Mouse (Mus musculus) testis, adult 2 months (tissue): ENCODE results near the gene Gatb. TPM values are rescaled to one million over a fixed set of nuclear protein-coding genes. Genes with fewer than 3 reads are reported as not detected.
A peak's percentile ranks its signal among the peaks of the same experiment; 100 is the strongest.

ENCODE experiments used
- H3K27ac ChIP-seq: fragments of 200-500 bp; 2 replicates; pipeline ENCODE4 v1.5.1; 2012; ENCODE audit warnings: low read depth, low read length; ENCODE audit not compliant: control insufficient read depth, insufficient read depth
- H3K27me3 ChIP-seq: fragments of 200-500 bp; 2 replicates; pipeline ENCODE4 v1.6.1; 2012; ENCODE audit warnings: mild to moderate bottlenecking, low read length, moderate library complexity; ENCODE audit not compliant: control insufficient read depth, insufficient read depth
- H3K36me3 ChIP-seq: fragments of 200-500 bp; 2 replicates; pipeline ENCODE4 v1.6.1; 2012; ENCODE audit warnings: mild to moderate bottlenecking, low read length; ENCODE audit not compliant: control insufficient read depth, insufficient read depth
- H3K4me1 ChIP-seq: fragments of 200-500 bp; 2 replicates; pipeline ENCODE4 v1.6.1; 2012; ENCODE audit warnings: low read length; ENCODE audit not compliant: control insufficient read depth, insufficient read depth
- H3K4me3 ChIP-seq: fragments of 200-500 bp; 2 replicates; pipeline ENCODE4 v1.5.1; 2012; ENCODE audit warnings: low read depth, mild to moderate bottlenecking, low read length, moderate library complexity, mixed read lengths; ENCODE audit not compliant: control insufficient read depth
- CTCF ChIP-seq: fragments of 200-500 bp; IDR thresholded peaks from 2 replicates; pipeline ENCODE4 v1.5.1; 2012; ENCODE audit warnings: low read depth, mild to moderate bottlenecking, inconsistent platforms, low read length, moderate library complexity; ENCODE audit not compliant: control insufficient read depth, insufficient read depth, insufficient replicate concordance
- POLR2A ChIP-seq: fragments of 200-500 bp; IDR thresholded peaks from 2 replicates; pipeline ENCODE4 v1.6.1; 2012; ENCODE audit warnings: low read depth, mild to moderate bottlenecking, inconsistent platforms, low read length, moderate library complexity; ENCODE audit not compliant: control insufficient read depth
- polyA plus RNA-seq: library from polyadenylated mRNA; depleted of rRNA; stranded (reverse); fragments of >200 nt; gene quantifications from 2 replicates; pipeline ENCODE4 v1.2.3, GENCODE M21; 2012; rRNA removed

The Gatb gene
- 11.3 and 11.6 TPM in 2 replicates for polyA plus RNA-seq

DNA sequence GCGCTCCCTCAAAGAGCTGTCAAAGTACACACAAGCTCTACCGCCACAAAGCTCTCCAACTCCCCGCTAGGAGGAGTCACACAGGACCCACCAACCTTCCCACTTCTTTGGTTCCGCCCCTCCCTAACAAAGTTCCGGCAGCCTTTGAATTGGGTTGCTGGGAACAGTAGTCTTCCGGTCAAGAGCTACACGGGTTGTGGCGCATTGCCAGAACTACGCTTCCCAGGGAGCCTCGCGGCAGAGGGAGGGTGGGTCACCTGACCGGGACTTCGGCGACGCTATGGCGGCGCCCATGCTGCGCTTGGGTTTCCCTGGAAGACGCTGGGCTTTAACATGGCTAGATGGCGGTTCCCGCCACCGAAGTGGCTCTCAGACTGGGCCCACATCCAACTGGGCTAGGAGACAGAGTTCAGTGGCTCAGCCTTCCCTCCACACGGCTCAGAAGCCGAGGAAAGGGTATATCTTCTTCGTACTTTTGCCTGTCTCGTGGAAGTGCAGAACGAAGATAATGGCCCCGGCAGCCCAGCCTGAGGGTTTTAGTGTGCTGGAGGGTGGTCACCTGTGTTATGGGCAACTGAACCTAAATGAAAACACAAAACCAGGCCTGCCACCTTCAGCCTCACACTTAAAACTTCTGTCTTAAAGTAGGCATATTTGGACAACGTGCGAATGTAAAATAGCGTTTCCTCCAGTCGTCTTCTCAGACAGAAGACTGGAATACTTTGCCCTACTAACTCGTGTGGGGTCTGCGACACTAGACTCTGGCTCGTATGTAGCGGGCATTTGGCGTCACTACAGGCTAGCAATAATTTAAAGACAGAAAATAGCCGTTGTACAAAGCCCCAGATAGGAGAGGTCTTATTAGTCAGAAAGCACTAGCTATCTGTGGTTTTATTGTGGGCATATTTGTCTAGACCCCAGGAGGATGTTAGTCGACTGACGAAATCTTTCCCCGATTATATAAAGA lies at the start of gene Gatb:
Gatb (plus strand) TSS at position 256 of the 967 bp plus-strand sequence.
- Histone ChIP-seq H3K36me3 (no peaks in the 10 kb centered on the region), H3K4me3 (peak within 1 kb of the TSS; percentile 98), H3K27ac (peak within 1 kb of the TSS; percentile 87), H3K4me1 (no peaks in the 10 kb centered on the region; the same call in 1 of the 2 replicates), H3K27me3 (no peaks in the 10 kb centered on the region)
- peak; percentile 35; the same call in 1 of the 2 replicates for TF ChIP-seq CTCF
- peak; percentile 91 for TF ChIP-seq POLR2A

DNA sequence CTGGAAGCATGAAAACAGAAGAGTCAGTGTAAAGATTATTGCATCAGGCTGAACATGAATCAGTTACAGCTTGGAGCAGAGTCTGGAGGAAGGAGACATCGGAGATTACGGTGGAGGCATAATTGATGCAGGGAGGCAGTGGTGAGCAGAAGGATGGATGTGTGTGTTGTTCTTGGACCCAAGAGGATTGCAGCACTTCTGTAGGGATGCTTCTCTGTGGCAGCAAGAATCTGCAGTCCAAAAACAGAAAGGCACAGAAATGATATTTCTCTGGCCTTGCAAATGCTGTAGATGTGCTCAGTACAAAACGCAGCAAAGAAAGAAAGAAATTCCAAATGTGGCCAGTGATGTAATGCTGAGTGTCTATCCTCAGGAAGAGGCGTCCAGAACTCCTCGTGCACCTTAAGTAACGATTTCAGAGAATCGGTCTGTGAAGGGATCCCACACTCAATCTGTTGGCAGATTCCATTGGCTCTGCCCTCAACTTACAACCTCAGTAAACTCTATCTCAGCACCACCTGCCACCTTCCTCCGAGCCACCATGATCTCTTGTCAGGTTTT lies 43.2 kb upstream of the Gatb start:
- Histone ChIP-seq H3K27ac (no peak overlapping the region), H3K36me3 (no peaks in the 10 kb centered on the region), H3K4me1 (no peaks in the 10 kb centered on the region), H3K27me3 (no peaks in the 10 kb centered on the region), H3K4me3 (no peak overlapping the region)
- TF ChIP-seq CTCF (no peak), POLR2A (no peak)

DNA sequence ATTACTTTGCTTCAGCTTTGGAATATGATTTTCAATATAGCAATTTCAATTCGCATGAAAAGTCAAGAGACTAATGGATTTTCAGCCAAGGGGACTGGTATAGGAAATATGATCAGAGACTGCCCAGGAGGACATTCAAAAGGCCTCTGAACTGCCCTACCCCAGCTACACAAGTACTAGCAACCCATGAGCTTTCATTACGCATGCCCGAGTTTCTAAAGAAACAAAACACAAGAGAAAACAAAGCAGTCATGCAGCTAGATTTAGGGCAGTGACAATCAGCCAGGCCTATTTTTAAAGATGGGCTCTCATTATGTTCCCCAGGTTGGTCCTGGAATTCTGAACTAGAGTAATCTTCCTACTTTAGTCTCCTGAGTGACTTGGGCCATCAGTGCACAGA lies 41.5 kb upstream of the Gatb start:
- no peaks in the 10 kb centered on the region for H3K4me1 ChIP-seq
- H3K4me3 ChIP-seq: no peak overlapping the region
- H3K36me3 ChIP-seq: no peaks in the 10 kb centered on the region
- no peak overlapping the region for H3K27ac ChIP-seq
- no peak for TF ChIP-seq POLR2A
- TF ChIP-seq CTCF: no peak
- no peaks in the 10 kb centered on the region for H3K27me3 ChIP-seq

DNA sequence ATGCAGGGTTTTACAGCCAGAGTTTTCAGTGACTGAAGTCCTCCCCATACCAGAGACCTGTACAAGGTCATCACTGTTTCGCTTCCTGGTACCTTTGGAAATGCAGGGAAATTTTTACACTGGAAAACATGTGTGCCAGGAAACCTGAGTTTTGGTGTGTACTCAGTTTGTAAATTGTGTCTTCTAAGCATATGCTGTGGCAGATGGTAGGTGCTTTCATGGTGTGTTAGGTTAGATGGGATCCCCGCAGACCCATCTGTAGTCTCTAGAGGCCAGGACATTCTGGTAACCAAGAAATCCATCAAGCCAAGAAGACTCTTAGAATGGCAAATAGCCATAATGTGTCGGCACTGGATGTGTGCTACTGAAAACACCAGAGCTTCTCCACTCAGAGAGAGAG lies 38.9 kb upstream of the Gatb start:
- TF ChIP-seq CTCF: no peak
- no peak for TF ChIP-seq POLR2A
- Histone ChIP-seq H3K36me3 (no peaks in the 10 kb centered on the region), H3K27me3 (no peaks in the 10 kb centered on the region), H3K4me1 (no peaks in the 10 kb centered on the region), H3K4me3 (no peak overlapping the region), H3K27ac (peak overlapping the region; percentile 44)

DNA sequence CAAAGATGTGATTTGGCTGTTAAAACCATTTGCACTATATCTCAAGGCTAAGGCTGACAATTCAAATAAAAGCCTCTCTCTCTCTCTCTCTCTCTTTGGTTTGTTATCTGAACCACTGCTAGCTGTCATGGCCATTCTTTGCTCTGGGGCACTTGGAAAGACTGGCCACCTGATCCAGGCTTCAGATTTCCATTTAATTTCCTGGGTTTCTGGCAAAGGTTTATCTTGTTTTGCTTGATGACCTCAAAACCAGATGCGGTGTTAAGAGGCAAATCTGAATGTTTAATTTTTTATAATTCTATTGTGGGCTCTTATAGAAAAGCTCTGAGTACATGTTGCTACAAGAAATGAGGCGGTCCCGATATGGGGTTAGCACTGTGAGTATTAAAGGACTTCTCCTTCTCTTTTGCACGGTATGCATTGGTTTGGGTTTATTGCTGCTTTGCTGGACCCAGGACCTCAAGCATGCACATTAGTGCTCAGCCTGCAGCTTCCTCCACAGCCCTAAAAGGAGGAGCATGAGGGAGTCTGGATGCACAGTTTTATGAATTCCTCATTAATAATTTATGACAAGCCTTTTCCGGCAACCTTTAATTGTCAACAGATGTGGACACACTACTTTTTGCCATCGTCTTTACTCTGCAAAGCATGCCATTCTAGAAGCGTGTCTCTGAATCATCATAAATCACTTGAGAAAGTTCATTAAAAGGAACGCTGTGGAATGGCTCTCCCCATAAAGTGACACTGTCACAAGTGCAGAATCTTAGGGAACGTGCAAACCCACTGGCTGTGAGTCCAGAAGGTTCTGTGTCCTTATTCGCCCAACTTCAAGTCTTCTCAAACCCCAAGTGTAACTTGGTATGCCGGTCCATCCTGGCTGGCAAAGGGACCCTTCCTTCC lies 38.0 kb upstream of the Gatb start:
- TF ChIP-seq POLR2A (no peak), CTCF (no peak)
- Histone ChIP-seq H3K4me1 (no peaks in the 10 kb centered on the region), H3K4me3 (no peak overlapping the region), H3K27ac (peak overlapping the region; percentile 77), H3K36me3 (no peaks in the 10 kb centered on the region), H3K27me3 (no peaks in the 10 kb centered on the region)

DNA sequence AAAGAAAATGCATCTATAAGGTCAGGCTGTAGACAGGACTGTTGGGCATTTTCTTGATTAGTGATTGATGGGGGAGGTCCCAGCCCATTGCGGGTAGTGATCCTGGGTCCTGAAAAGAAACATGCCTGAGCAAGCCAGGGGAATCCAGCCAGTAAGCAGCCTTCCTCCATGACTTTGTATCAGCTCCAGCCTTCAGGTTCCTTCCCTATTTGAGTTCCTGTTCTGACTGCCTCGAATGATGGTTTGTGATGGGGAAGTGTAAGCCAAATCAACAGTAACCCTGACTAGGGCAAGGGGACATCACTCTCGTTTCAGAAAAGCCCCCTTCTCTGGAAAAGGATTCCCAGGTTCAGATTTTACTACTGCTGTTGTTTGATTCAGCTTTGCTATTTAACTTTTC lies 31.2 kb upstream of the Gatb start:
- H3K27me3 ChIP-seq: no peaks in the 10 kb centered on the region

DNA sequence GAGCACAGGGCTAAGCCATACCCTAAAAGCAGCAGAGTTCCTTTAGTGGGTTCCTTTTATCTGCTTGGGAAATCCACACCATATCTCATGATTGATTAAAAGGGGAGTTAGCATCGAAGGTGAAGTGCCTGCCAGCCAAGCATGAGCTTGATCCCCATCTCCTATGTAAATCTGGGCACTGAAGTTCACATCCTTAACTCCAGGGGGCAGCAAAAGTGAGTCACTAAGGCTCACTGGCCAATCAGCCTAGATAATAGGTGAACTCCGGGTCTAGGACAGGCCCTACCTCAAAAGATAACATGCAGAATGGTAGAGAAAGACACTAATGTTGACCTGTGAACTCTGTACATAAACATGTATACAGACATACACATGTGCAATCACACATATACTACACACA lies 30.3 kb upstream of the Gatb start:
- no peaks in the 10 kb centered on the region for H3K4me1 ChIP-seq
- no peaks in the 10 kb centered on the region for H3K36me3 ChIP-seq
- H3K4me3 ChIP-seq: no peak overlapping the region
- no peaks in the 10 kb centered on the region for H3K27me3 ChIP-seq
- TF ChIP-seq POLR2A (no peak), CTCF (no peak)
- H3K27ac ChIP-seq: no peak overlapping the region

More for the DNA sequence above, 31.2 kb upstream of the Gatb start:
- TF ChIP-seq CTCF: no peak
- no peak for TF ChIP-seq POLR2A
- no peaks in the 10 kb centered on the region for H3K4me1 ChIP-seq
- no peaks in the 10 kb centered on the region for H3K36me3 ChIP-seq
- no peak overlapping the region for H3K27ac ChIP-seq
- H3K4me3 ChIP-seq: no peak overlapping the region
